Mouse (Mus musculus) MEL-GATA-1-ER (cell line): ENCODE measurements at regions not wholly inside any gene's neighbourhood (a gene's known extent, or its start where the extent isn't known, plus 50 kb on each side); places are given as distances from the start of the nearest gene placed in this dataset.
A peak's percentile ranks its signal among the peaks of the same experiment; 100 is the strongest.

Experiments
- DNase-seq: peaks from one replicate; pipeline ENCODE4 v3.0.0-alpha.2; 2012; ENCODE audit warnings: low read depth; ENCODE audit errors: extremely low read depth

GRCm38 (mm10) chr6:127252000-127252721 lies 100.2 kb upstream of the Ccnd2 start:
- DNase-seq, result no peak

GRCm38 (mm10) chr6:127253935-127254334 lies 101.9 kb upstream of the Ccnd2 start:
- no peak for DNase-seq

GRCm38 (mm10) chr6:127263903-127264680 lies 112.1 kb upstream of the Ccnd2 start:
- DNase-seq, result no peak

GRCm38 (mm10) chr6:127265063-127265775 lies 113.2 kb upstream of the Ccnd2 start:
- DNase-seq, result no peak

GRCm38 (mm10) chr6:127265901-127266812 lies 114.2 kb upstream of the Ccnd2 start:
- DNase-seq, result peak; percentile 63

GRCm38 (mm10) chr6:127266813-127267165 lies 114.8 kb upstream of the Ccnd2 start:
- DNase-seq, result peak; percentile 30

GRCm38 (mm10) chr6:127269021-127269420 lies 117.0 kb upstream of the Ccnd2 start:
- no peak for DNase-seq

GRCm38 (mm10) chr6:127269525-127270044 lies 117.6 kb upstream of the Ccnd2 start:
- DNase-seq, result no peak

GRCm38 (mm10) chr6:127270774-127271173 lies 118.8 kb upstream of the Ccnd2 start:
- DNase-seq, result no peak

- DNase-seq, result no peak
Measured at GRCm38 (mm10) chr6:127271418-127271817, 119.4 kb upstream of the Ccnd2 start.

GRCm38 (mm10) chr6:127272630-127273029 lies 120.6 kb upstream of the Ccnd2 start:
- DNase-seq, result no peak

GRCm38 (mm10) chr6:127274732-127275429 lies 122.9 kb upstream of the Ccnd2 start:
- no peak for DNase-seq

GRCm38 (mm10) chr6:127275430-127275784 lies 123.4 kb upstream of the Ccnd2 start:
- DNase-seq, result no peak

- DNase-seq, result no peak
Measured at GRCm38 (mm10) chr6:127276362-127276761, 124.4 kb upstream of the Ccnd2 start.

- no peak for DNase-seq
Measured at GRCm38 (mm10) chr6:127278402-127278801, 126.4 kb upstream of the Ccnd2 start.

GRCm38 (mm10) chr6:127284226-127284625 lies 132.2 kb upstream of the Ccnd2 start:
- no peak for DNase-seq

GRCm38 (mm10) chr6:127286681-127287476 lies 134.9 kb upstream of the Ccnd2 start:
- no peak for DNase-seq

GRCm38 (mm10) chr6:127288946-127289345 lies 137.0 kb upstream of the Ccnd2 start:
- DNase-seq, result no peak

- no peak for DNase-seq
Measured at GRCm38 (mm10) chr6:127291937-127292336, 139.9 kb upstream of the Ccnd2 start.

GRCm38 (mm10) chr6:127293829-127294228 lies 141.8 kb upstream of the Ccnd2 start:
- no peak for DNase-seq
